Mouse (Mus musculus) ovary, postnatal 14 days (tissue): ENCODE measurements around the gene Nmb.
A peak's percentile ranks its signal among the peaks of the same experiment; 100 is the strongest.

Experiments
- DNase-seq: peaks from one replicate; pipeline ENCODE4 v3.0.0; 2022; ENCODE audit warnings: low spot score

The Nmb gene

GRCm38 (mm10) chr7:80897721-80898120 lies 7.2 kb downstream of the Nmb start:
- no peak for DNase-seq

- no peak for DNase-seq
Measured at GRCm38 (mm10) chr7:80897134-80897533, 7.7 kb downstream of the Nmb start.

GRCm38 (mm10) chr7:80894815-80895519 lies 9.9 kb downstream of the Nmb start:
- DNase-seq = no peak

GRCm38 (mm10) chr7:80894196-80894595 lies 10.7 kb downstream of the Nmb start:
- no peak for DNase-seq

- no peak for DNase-seq
Measured at GRCm38 (mm10) chr7:80893753-80894129, 11.1 kb downstream of the Nmb start.

- no peak for DNase-seq
Measured at GRCm38 (mm10) chr7:80893086-80893752, 11.7 kb downstream of the Nmb start.

GRCm38 (mm10) chr7:80889841-80890241 lies 15.0 kb downstream of the Nmb start:
- no peak for DNase-seq

GRCm38 (mm10) chr7:80889021-80889511 lies 15.8 kb downstream of the Nmb start:
- DNase-seq = peak; percentile 45

GRCm38 (mm10) chr7:80888595-80888994 lies 16.3 kb downstream of the Nmb start:
- DNase-seq = no peak

- DNase-seq = no peak
Measured at GRCm38 (mm10) chr7:80885666-80886065, 19.2 kb downstream of the Nmb start.

GRCm38 (mm10) chr7:80882830-80883505 lies 21.9 kb downstream of the Nmb start:
- DNase-seq = peak; percentile 29

- DNase-seq = no peak
Measured at GRCm38 (mm10) chr7:80875727-80876126, 29.1 kb downstream of the Nmb start.

- no peak for DNase-seq
Measured at GRCm38 (mm10) chr7:80873631-80874030, 31.2 kb downstream of the Nmb start.

- no peak for DNase-seq
Measured at GRCm38 (mm10) chr7:80873038-80873437, 31.8 kb downstream of the Nmb start.

GRCm38 (mm10) chr7:80868686-80869085 lies 36.2 kb downstream of the Nmb start:
- no peak for DNase-seq

GRCm38 (mm10) chr7:80866514-80867147 lies 38.2 kb downstream of the Nmb start:
- DNase-seq = no peak

GRCm38 (mm10) chr7:80865521-80865920 lies 39.4 kb downstream of the Nmb start:
- no peak for DNase-seq

GRCm38 (mm10) chr7:80864831-80865230 lies 40.0 kb downstream of the Nmb start:
- DNase-seq = no peak

- DNase-seq = no peak
Measured at GRCm38 (mm10) chr7:80864151-80864550, 40.7 kb downstream of the Nmb start.

GRCm38 (mm10) chr7:80863520-80863919 lies 41.4 kb downstream of the Nmb start:
- no peak for DNase-seq

- no peak for DNase-seq
Measured at GRCm38 (mm10) chr7:80862475-80862874, 42.4 kb downstream of the Nmb start.

GRCm38 (mm10) chr7:80860729-80861274 lies 44.1 kb downstream of the Nmb start, which contains the start of gene Zscan2:
Gene Zscan2 (plus strand): TSS chr7:80860920.
- DNase-seq = peak; percentile 73
